Mouse (Mus musculus) heart, embryonic 16.5 days (tissue): ENCODE measurements around the gene Fam163b. TPM values are rescaled to one million over a fixed set of nuclear protein-coding genes. Genes with fewer than 3 reads are reported as not detected.

Experiments
- ATAC-seq: fragments of 200-750 bp; cut with Nextera tagmentation; replicated peaks from 2 replicates; pipeline ENCODE4 v1.8.0; 2017; ENCODE audit warnings: moderate number of reproducible peaks; ENCODE audit not compliant: insufficient read depth, low FRiP score; ENCODE audit errors: extremely low read depth
- H3K27ac ChIP-seq: fragments of 300-500 bp; sonication (generic); 2 replicates; pipeline ENCODE4 v1.5.1; 2014; ENCODE audit warnings: mild to moderate bottlenecking, low read length, control low read depth, moderate library complexity
- H3K27me3 ChIP-seq: fragments of 300-500 bp; sonication (generic); 2 replicates; pipeline ENCODE4 v1.6.1; 2014; ENCODE audit warnings: low read length, mixed read lengths; ENCODE audit not compliant: control insufficient read depth, insufficient read depth
- H3K36me3 ChIP-seq: fragments of 300-500 bp; sonication (generic); 2 replicates; pipeline ENCODE4 v1.6.1; 2014; ENCODE audit not compliant: control insufficient read depth, insufficient read depth
- H3K4me1 ChIP-seq: fragments of 300-500 bp; sonication (generic); 2 replicates; pipeline ENCODE4 v1.6.1; 2014; ENCODE audit warnings: low read length, mixed read lengths; ENCODE audit not compliant: control insufficient read depth, insufficient read depth
- H3K4me2 ChIP-seq: fragments of 300-500 bp; sonication (generic); 2 replicates; pipeline ENCODE4 v1.6.1; 2014; ENCODE audit warnings: low read depth, mild to moderate bottlenecking, control low read depth, low read length
- H3K4me3 ChIP-seq: fragments of 300-500 bp; sonication (generic); 2 replicates; pipeline ENCODE4 v1.5.1; 2014; ENCODE audit warnings: mild to moderate bottlenecking, control low read depth, low read length
- H3K9ac ChIP-seq: fragments of 300-500 bp; sonication (generic); 2 replicates; pipeline ENCODE4 v1.6.1; 2014; ENCODE audit warnings: low read length, control low read depth
- H3K9me3 ChIP-seq: fragments of 300-500 bp; sonication (generic); replicated peaks from 2 replicates; pipeline ENCODE4 v1.6.1; 2016; ENCODE audit warnings: low read length; ENCODE audit not compliant: control insufficient read depth
- WGBS: fragments of 180-500 bp; shearing (Covaris S2); extraction: QIAGEN DNeasy Blood & Tissue Kit; methylation state at CpG from one replicate; pipeline ENCODE4 v1.1.7; 2014; 5-methylcytosine and 5-hydroxymethylcytosine counted together
- polyA plus RNA-seq: library from polyadenylated mRNA; unstranded; fragments of >200 nt; fragmentation: Nextera tagmentation; extraction: Ambion mirVana; gene quantifications from 2 replicates; pipeline ENCODE4 v1.2.1, GENCODE M21; 2015

Gene Fam163b
- 0.70 and 0.91 TPM in 2 replicates for polyA plus RNA-seq

DNA sequence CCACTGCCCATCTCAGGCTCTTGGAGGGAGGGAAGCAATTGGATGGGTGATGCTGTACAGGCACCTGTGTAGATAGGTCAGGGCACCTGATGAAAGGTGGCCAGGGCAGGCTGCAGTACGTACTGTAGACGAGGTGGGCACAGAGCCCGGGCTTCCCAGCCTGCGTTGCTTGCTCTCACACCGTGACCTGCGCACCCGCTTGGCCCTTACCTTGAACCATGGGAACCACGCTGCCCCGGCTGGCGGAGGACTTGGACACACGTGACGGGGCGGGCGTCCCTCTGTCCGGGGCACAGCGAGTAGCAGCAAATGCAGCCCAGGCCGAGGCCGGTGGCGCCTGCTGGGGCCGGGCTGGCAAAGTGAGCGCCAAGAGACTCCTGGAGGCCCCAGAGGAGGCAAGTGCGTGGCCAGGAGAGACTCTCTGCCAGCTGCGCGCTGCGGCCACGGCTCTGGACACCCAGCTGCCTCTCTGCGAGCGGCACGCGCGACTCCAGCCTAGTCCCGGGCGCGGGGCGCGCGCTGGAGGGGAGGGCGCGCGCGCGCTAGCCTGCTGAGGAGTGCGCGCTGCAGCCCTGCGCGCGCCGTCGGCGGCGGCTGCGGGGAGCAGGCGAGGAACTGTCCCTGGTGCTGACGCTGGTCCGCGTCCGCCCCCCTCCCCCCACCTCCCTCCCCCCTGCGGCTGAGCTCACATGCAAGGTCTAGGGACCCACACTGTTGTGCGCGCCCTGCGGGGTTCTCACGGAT, at the start of gene Fam163b:
Fam163b (minus strand) TSS at position 542 of the 744 bp plus-strand sequence.
- H3K27me3 ChIP-seq, result peaks cover 40% of the 10 kb centered on the region
- H3K36me3 ChIP-seq, result no peaks in the 10 kb centered on the region
- peak; percentile 79 for ATAC-seq
- no peak within 1 kb of the TSS for H3K27ac ChIP-seq
- H3K4me1 ChIP-seq, result no peaks in the 10 kb centered on the region
- WGBS, result 1% methylated on average over 61 of the region's 62 CpGs
- peak within 1 kb of the TSS; percentile 88 for H3K4me2 ChIP-seq
- H3K9me3 ChIP-seq, result no peaks in the 10 kb centered on the region
- peak within 1 kb of the TSS; percentile 53 for H3K4me3 ChIP-seq
- H3K9ac ChIP-seq, result peak within 1 kb of the TSS; percentile 67

DNA sequence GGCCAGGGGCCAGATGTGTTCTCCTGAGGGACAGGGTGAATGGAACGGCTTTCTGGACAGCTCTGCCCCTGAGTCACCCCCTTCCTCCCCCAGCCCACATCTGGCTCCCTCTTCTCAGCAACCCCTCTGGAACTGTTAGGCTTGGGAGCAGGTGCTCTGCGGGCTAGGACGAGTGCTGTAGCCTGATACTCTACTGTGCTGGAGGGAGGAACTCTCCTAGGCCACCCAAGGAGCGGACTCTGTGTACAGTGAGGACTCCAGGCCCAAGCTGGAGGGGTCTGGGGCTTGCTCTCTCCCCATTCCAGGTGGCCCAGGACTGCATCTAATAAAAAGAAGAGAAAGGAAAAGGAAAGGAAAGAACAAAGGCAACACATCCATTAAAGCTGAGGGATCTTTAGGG, 47.7 kb upstream of the Fam163b start:
- H3K4me2 ChIP-seq, result no peak overlapping the region
- 0 out of 2 replicates have a peak, but pooled peaks cover 4% of the 10 kb centered on the region for H3K36me3 ChIP-seq
- H3K9ac ChIP-seq, result no peak overlapping the region
- H3K4me1 ChIP-seq, result peaks cover 7% of the 10 kb centered on the region
- no peak for ATAC-seq
- no peak overlapping the region for H3K4me3 ChIP-seq
- no peak overlapping the region for H3K27ac ChIP-seq
- no peaks in the 10 kb centered on the region for H3K27me3 ChIP-seq
- H3K9me3 ChIP-seq, result 0 out of 2 replicates have a peak, but pooled peaks cover 2% of the 10 kb centered on the region
- 69% methylated on average over 4 of the region's 4 CpGs for WGBS

DNA sequence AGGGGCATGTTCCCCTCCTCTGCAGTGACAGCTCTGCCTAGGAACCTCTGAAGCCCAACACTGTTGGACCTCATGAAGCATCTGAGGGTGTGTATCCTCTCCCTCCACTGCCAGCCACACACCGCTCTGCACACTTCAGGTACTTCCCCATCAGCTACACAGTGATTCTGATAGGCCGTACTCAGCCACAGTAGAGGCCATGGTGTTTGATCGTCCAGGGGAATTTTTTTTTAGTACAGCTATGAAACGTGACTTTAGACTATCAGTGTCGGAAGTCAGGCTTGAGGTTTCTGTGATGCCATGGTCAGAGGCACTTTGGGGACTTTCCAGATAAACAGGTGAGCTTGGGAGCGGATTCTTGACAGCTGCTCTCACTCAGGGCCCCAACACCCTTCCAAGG, 45.2 kb upstream of the Fam163b start:
- Histone ChIP-seq H3K4me2 (no peak overlapping the region), H3K4me3 (no peak overlapping the region), H3K9me3 (no peaks in the 10 kb centered on the region), H3K36me3 (no peaks in the 10 kb centered on the region), H3K9ac (no peak overlapping the region), H3K27ac (no peak overlapping the region), H3K27me3 (no peaks in the 10 kb centered on the region), H3K4me1 (peaks cover 24% of the 10 kb centered on the region)
- ATAC-seq, result 0 out of 2 replicates have a peak, but pooled peaks have one; percentile 34
- WGBS, result 46% methylated on average over 6 of the region's 6 CpGs

DNA sequence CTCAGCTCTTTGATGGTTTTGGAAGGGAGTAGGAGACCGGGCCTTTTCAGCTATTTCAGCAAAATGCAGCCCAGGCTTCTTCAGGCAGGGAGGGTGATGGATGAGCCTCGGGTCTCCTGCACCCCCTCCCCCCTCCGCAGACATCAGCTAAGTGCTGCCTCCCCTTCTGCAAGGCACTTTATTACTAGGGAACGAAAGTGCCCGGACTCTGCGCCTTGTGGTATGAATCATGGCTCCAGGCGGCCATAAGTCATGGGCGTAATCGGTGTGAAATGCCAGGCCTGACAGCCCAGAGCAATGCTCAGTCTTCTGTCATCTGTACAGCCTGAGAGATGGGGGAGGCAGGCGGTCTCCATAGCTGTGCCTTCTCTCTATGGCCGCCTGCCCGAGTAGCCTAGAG, 41.4 kb upstream of the Fam163b start:
- WGBS, result 54% methylated on average over 12 of the region's 12 CpGs
- peaks cover 50% of the 10 kb centered on the region for H3K4me1 ChIP-seq

DNA sequence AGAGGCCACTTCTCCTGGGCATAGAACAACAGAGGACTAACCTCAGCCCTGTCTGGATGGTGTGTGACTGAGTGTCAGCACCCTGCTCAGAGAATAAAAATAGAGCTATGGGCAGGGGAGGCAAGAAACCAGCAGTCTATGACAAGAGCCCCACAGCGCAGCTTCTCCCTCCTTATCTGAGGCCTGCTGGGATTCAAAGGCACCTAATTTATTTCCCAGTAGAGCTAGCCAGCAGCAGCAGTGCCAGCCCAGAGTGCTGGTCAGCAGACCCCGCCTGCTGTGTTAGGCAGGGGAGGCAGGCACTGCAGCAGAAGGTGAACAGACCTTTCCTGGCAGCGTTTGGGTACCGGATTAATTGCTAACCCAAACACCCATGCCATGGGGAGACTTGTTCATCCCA, 39.6 kb upstream of the Fam163b start:
- 27% methylated on average over 4 of the region's 4 CpGs for WGBS
- Histone ChIP-seq H3K9me3 (no peaks in the 10 kb centered on the region), H3K9ac (peak overlapping the region; percentile 26)

More for the DNA sequence above, 41.4 kb upstream of the Fam163b start:
- Histone ChIP-seq H3K9ac (no peak overlapping the region), H3K4me3 (no peak overlapping the region), H3K27me3 (no peaks in the 10 kb centered on the region), H3K9me3 (no peaks in the 10 kb centered on the region), H3K27ac (peak overlapping the region; percentile 91), H3K4me2 (no peak overlapping the region), H3K36me3 (no peaks in the 10 kb centered on the region)
- no peak for ATAC-seq

DNA sequence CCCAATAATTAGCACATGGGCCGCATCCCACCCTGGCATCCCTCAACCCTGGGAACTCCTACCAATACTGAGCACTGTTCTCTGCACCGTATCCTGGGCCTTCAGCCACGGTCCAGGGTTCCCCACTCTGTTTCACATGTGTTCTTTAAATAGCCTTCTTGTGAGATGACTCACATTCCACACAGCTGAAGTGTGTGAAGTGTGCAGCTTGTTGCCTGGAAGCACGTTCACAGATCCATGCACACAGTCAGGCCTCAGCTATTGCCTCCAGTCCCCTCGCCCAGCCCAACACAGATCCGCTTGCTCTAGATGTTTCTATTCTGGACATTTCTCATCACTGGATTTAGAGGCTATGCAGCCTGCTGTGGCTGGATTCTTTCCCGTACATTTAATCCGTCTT, 36.8 kb upstream of the Fam163b start:
- Histone ChIP-seq H3K4me3 (no peak overlapping the region), H3K27ac (peak overlapping the region; percentile 67), H3K4me2 (no peak overlapping the region), H3K27me3 (no peaks in the 10 kb centered on the region), H3K9ac (no peak overlapping the region), H3K4me1 (peaks cover 55% of the 10 kb centered on the region), H3K9me3 (no peaks in the 10 kb centered on the region), H3K36me3 (no peaks in the 10 kb centered on the region)
- peak; percentile 68 for ATAC-seq
- 38% methylated on average over 8 of the region's 8 CpGs for WGBS

More for the DNA sequence above, 39.6 kb upstream of the Fam163b start:
- Histone ChIP-seq H3K4me3 (no peak overlapping the region), H3K27ac (peak overlapping the region; percentile 91), H3K4me1 (peaks cover 48% of the 10 kb centered on the region), H3K27me3 (no peaks in the 10 kb centered on the region), H3K36me3 (no peaks in the 10 kb centered on the region), H3K4me2 (peak overlapping the region; percentile 35; the same call in 1 of the 2 replicates)
- ATAC-seq, result peak; percentile 83

DNA sequence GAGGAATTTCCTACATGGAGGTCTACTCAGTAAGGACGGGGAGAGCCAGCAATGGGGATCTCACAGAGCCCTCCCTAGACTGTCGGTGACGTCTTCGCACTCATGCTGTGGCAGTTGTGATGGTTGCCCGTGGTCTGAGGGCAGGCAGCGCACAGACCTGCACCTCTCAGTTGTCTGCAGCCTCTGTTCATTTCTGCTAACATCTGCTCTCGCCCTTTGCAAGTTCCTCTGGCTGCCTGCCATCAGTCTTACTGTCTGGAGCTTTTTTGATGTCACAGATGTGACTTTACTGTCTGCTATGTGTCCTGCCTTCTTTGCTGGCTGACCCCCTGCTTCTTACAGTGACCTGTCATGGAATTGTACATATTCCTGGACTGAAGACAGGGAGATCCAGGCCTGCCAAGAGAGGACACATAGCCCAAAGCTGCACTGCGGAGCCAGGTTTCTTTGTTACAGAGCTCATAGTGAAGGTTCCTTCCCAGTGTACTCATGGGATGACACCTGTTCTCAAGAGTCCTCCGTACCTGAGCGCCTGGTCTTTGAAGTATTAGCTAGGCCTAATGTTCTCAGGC, 33.5 kb upstream of the Fam163b start:
- ATAC-seq, result no peak
- Histone ChIP-seq H3K9ac (peak overlapping the region; percentile 18), H3K27ac (peak overlapping the region; percentile 12; the same call in 1 of the 2 replicates), H3K27me3 (no peaks in the 10 kb centered on the region), H3K4me1 (peaks cover 28% of the 10 kb centered on the region), H3K36me3 (no peaks in the 10 kb centered on the region), H3K9me3 (no peaks in the 10 kb centered on the region), H3K4me2 (no peak overlapping the region), H3K4me3 (no peak overlapping the region)
- WGBS, result 57% methylated on average over 10 of the region's 10 CpGs

DNA sequence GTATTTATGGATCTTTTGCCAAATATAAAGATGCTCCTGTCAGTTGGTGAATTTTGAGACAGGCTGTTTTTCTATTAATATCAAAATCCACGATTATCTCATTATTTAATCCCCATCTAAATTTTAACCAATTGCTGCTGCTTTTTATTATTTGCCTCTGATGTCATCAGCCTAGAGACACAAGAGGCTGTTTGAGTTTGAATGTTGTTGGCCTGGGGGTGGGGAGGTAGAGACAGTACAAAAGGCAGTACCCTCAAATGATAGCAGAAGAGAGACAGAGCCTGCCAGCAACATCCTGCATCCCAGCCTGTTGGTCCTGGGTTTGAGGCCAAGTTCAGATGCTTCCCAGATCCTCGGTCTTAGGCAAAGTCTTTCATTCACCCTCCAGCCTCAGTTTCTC, 32.0 kb upstream of the Fam163b start:
- no peak overlapping the region for H3K4me2 ChIP-seq
- 66% methylated on average over 2 of the region's 2 CpGs for WGBS
- peaks cover 17% of the 10 kb centered on the region for H3K4me1 ChIP-seq
- no peak overlapping the region for H3K9ac ChIP-seq
- H3K27me3 ChIP-seq, result no peaks in the 10 kb centered on the region
- no peaks in the 10 kb centered on the region for H3K36me3 ChIP-seq
- no peak overlapping the region for H3K4me3 ChIP-seq
- ATAC-seq, result no peak
- no peaks in the 10 kb centered on the region for H3K9me3 ChIP-seq
- no peak overlapping the region for H3K27ac ChIP-seq

DNA sequence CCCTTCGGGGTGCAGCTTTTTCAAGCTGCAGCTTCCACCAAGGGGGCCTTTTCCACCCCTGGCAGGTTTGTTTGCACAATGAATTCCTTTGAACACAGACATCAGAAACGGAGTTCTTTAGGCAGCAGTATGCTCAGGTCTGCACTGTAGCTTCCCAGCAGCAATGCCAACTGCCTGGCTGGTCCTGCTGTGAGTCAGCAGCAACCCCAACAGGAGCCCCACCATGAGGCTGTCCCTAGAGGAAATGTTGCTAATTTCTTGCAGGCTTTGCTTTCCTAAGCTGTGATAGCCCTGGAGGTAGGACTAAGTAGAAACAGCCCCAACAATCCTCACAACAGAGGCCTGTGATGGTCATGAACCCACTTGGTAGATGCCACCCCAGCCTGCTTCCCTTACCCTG, 24.7 kb upstream of the Fam163b start:
- Histone ChIP-seq H3K9me3 (no peaks in the 10 kb centered on the region), H3K27ac (no peak overlapping the region), H3K4me1 (peaks cover 8% of the 10 kb centered on the region), H3K36me3 (no peaks in the 10 kb centered on the region), H3K4me3 (no peak overlapping the region), H3K4me2 (no peak overlapping the region), H3K9ac (no peak overlapping the region), H3K27me3 (no peaks in the 10 kb centered on the region)
- ATAC-seq, result no peak
- 11% methylated on average over 2 of the region's 2 CpGs for WGBS
